Mouse (Mus musculus): ENCODE data around the gene Shbg. TPM values are rescaled to one million over a fixed set of nuclear protein-coding genes. Genes with fewer than 3 reads are reported as not detected.

Gene Shbg
- polyA plus RNA-seq, 1 experiment from 2014 or later, result not detected

DNA sequence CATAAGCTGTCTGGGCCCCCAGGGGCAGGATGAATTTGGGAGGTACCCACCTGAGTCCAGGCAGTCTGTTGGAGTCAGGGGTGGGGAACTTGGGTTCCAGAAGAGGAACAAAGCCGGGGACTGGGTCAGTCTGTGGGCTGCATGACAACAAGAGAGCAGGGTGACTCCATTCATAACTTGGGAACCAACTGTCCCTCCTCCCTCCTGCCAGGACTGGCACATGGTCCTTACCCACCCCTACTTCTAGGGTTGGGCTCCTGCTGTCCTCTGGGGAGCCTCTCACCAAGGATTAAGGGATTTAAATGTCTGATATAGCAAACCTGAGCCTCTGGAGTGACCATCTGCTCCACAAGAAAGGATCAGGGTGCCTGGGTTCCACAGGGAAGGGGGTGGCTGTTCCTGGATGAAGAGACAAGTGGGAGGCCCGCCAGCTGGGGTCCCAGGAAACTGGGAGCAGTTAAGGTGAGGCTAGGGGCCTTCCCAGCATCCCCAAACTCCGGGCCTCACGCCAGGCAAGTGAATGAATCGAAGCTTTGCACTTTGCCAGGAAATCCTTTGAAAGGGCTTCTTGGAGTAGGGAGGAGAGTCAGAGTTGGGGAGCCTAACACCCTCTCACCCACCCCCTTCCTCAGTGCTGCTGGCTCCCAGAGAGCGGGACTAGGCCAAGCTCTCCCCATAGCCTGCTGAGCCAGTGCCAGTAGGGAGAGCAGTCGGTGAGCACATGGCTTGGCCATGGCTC lies 25.6 kb downstream of the Shbg start:
- 0 out of 2 replicates have a peak overlapping the region, but pooled peaks have one; percentile 2 for H3K4me3 ChIP-seq
- no peak overlapping the region for H3K4me2 ChIP-seq (replicated peaks)
- WGBS, result 85% methylated on average over 7 of the region's 7 CpGs
- no peak for ATAC-seq (ENCODE audit: insufficient number of reproducible peaks, insufficient read depth, low FRiP score, low TSS enrichment)
- no peaks in the 10 kb centered on the region for H3K4me1 ChIP-seq
- no peaks in the 10 kb centered on the region for H3K9me3 ChIP-seq
- peaks cover 65% of the 10 kb centered on the region for H3K36me3 ChIP-seq
- no peaks in the 10 kb centered on the region for H3K27me3 ChIP-seq
- no peak overlapping the region for H3K9ac ChIP-seq
- H3K27ac ChIP-seq, result no peak overlapping the region

GRCm38 (mm10) chr11:69591424-69591823 lies 26.3 kb downstream of the Shbg start:
- WGBS, result 86% methylated on average over 3 of the region's 3 CpGs

GRCm38 (mm10) chr11:69590622-69591021 lies 27.1 kb downstream of the Shbg start:
- no peaks in the 10 kb centered on the region for H3K9me3 ChIP-seq
- WGBS, result 94% methylated on average over 8 of the region's 8 CpGs
- ATAC-seq (ENCODE audit: insufficient number of reproducible peaks, insufficient read depth, low FRiP score, low TSS enrichment), result no peak
- H3K4me3 ChIP-seq, result no peak overlapping the region
- no peaks in the 10 kb centered on the region for H3K4me1 ChIP-seq
- peaks cover 71% of the 10 kb centered on the region for H3K36me3 ChIP-seq
- no peak overlapping the region for H3K27ac ChIP-seq
- no peak overlapping the region for H3K4me2 ChIP-seq (replicated peaks)
- H3K9ac ChIP-seq, result no peak overlapping the region
- H3K27me3 ChIP-seq, result no peaks in the 10 kb centered on the region

More at GRCm38 (mm10) chr11:69591424-69591823, 26.3 kb downstream of the Shbg start:
- Histone ChIP-seq H3K9me3 (no peaks in the 10 kb centered on the region), H3K9ac (no peak overlapping the region), H3K4me3 (no peak overlapping the region), H3K27ac (no peak overlapping the region), H3K4me1 (no peaks in the 10 kb centered on the region), H3K4me2 (replicated peaks) (no peak overlapping the region), H3K36me3 (peaks cover 70% of the 10 kb centered on the region), H3K27me3 (no peaks in the 10 kb centered on the region)
- no peak for ATAC-seq (ENCODE audit: insufficient number of reproducible peaks, insufficient read depth, low FRiP score, low TSS enrichment)

DNA sequence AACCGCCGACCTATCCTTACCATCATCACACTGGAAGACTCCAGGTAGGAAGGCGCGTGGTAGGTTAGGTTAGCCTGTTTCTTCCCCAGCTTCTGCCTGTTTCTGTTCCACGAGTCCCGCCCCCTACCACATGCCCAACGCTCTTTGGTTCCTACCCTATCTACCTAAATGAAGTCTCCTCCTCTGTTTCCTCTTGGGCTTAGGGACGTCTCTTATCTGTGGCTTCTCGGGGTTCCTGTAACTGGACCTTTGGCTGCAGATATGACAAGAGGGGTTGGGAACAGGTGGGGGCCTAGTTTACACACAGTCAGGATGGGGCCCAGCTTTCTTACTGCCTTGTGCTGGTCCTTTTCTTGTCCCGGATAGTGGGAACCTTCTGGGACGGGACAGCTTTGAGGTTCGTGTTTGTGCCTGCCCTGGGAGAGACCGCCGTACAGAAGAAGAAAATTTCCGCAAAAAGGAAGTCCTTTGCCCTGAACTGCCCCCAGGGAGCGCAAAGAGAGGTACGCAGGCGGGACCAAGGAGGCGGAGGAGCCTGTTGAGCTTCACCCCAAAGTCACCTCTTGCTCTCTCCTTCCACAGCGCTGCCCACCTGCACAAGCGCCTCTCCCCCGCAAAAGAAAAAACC lies 28.4 kb downstream of the Shbg start:
- no peak for ATAC-seq (ENCODE audit: insufficient number of reproducible peaks, insufficient read depth, low FRiP score, low TSS enrichment)
- Histone ChIP-seq H3K4me3 (no peak overlapping the region), H3K4me2 (replicated peaks) (no peak overlapping the region), H3K27me3 (no peaks in the 10 kb centered on the region), H3K27ac (no peak overlapping the region), H3K4me1 (no peaks in the 10 kb centered on the region; the same call in 1 of the 2 replicates), H3K9me3 (no peaks in the 10 kb centered on the region), H3K36me3 (peaks cover 69% of the 10 kb centered on the region), H3K9ac (no peak overlapping the region)
- WGBS, result 90% methylated on average over 22 of the region's 22 CpGs

- no peak for ATAC-seq (ENCODE audit: insufficient number of reproducible peaks, insufficient read depth, low FRiP score, low TSS enrichment)
- no peak overlapping the region for H3K9ac ChIP-seq
- no peaks in the 10 kb centered on the region for H3K27me3 ChIP-seq
- H3K36me3 ChIP-seq, result peaks cover 47% of the 10 kb centered on the region
- H3K27ac ChIP-seq, result no peak overlapping the region
- peaks cover 7% of the 10 kb centered on the region for H3K4me1 ChIP-seq
- WGBS, result 83% methylated on average over 7 of the region's 7 CpGs
- no peaks in the 10 kb centered on the region for H3K9me3 ChIP-seq
- no peak overlapping the region for H3K4me2 ChIP-seq (replicated peaks)
- H3K4me3 ChIP-seq, result no peak overlapping the region
Measured at GRCm38 (mm10) chr11:69585718-69586325, 31.9 kb downstream of the Shbg start.

DNA sequence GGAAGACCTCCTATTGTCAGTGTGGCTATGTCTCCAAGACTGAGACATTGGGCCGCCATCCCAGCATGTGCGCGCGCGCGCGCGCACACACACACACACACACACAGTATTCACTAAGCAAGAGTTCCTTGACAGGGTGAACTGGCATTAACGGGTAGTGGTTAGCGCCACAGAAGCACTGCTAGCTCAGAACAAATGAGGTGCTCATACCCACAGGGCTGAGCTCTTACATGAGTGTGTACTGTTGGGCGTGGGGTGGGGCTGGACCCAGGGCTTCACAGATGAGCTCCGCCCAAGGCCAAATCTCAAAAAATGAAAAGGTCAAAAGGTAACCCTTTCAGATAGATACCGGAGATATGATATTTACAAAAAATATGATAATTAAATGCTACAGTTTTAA lies 32.8 kb downstream of the Shbg start:
- Histone ChIP-seq H3K27ac (no peak overlapping the region), H3K9me3 (no peaks in the 10 kb centered on the region), H3K36me3 (peaks cover 38% of the 10 kb centered on the region), H3K4me2 (replicated peaks) (no peak overlapping the region), H3K9ac (no peak overlapping the region), H3K4me3 (no peak overlapping the region), H3K4me1 (peaks cover 7% of the 10 kb centered on the region), H3K27me3 (no peaks in the 10 kb centered on the region)
- no peak for ATAC-seq (ENCODE audit: insufficient number of reproducible peaks, insufficient read depth, low FRiP score, low TSS enrichment)
- WGBS, result 98% methylated on average over 13 of the region's 13 CpGs

- Histone ChIP-seq H3K4me3 (no peak overlapping the region), H3K4me1 (peaks cover 7% of the 10 kb centered on the region), H3K36me3 (peaks cover 29% of the 10 kb centered on the region)
Measured at GRCm38 (mm10) chr11:69584008-69584407, 33.7 kb downstream of the Shbg start.

DNA sequence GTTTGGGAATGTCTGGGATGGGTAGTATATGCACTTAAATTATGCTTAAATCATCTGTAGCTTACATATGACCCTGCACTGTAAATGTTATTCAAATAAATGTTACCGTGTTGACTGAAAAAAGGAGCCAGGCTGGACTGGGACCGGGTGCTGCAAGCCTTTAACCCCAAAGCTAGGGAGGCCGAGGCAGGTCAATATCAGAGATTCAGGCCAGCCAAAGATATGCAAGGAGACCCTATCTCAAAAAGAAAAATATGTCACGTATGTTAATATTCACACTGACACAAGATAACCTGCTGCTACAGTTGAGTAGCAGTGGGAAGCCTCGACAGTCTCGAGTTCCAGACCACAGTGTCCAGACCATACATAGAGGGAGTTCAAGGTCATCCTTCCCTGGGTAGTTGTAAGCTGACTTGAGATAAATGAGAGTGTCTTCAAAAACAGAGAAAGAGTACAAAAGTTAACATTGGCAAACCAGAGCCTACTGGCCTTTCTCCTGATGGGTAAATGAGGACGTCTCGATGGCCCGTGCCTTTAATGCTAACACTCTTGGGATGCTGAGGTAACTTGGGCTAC lies 35.4 kb downstream of the Shbg start:
- Histone ChIP-seq H3K9ac (peak overlapping the region; percentile 45; the same call in 1 of the 2 replicates), H3K9me3 (no peaks in the 10 kb centered on the region), H3K4me3 (peak overlapping the region; percentile 72; the same call in 1 of the 2 replicates), H3K4me2 (replicated peaks) (peak overlapping the region; percentile 68), H3K36me3 (peaks cover 12% of the 10 kb centered on the region), H3K4me1 (peaks cover 19% of the 10 kb centered on the region), H3K27me3 (no peaks in the 10 kb centered on the region), H3K27ac (no peak overlapping the region; the same call in 1 of the 2 replicates)
- ATAC-seq (ENCODE audit: insufficient number of reproducible peaks, insufficient read depth, low FRiP score, low TSS enrichment), result no peak
- 66% methylated on average over 9 of the region's 9 CpGs for WGBS

More at GRCm38 (mm10) chr11:69584008-69584407, 33.7 kb downstream of the Shbg start:
- no peak overlapping the region for H3K27ac ChIP-seq
- no peak overlapping the region for H3K4me2 ChIP-seq (replicated peaks)
- no peak for ATAC-seq (ENCODE audit: insufficient number of reproducible peaks, insufficient read depth, low FRiP score, low TSS enrichment)
- no peaks in the 10 kb centered on the region for H3K27me3 ChIP-seq
- H3K9ac ChIP-seq, result no peak overlapping the region
- 81% methylated on average over 7 of the region's 7 CpGs for WGBS
- no peaks in the 10 kb centered on the region for H3K9me3 ChIP-seq

DNA sequence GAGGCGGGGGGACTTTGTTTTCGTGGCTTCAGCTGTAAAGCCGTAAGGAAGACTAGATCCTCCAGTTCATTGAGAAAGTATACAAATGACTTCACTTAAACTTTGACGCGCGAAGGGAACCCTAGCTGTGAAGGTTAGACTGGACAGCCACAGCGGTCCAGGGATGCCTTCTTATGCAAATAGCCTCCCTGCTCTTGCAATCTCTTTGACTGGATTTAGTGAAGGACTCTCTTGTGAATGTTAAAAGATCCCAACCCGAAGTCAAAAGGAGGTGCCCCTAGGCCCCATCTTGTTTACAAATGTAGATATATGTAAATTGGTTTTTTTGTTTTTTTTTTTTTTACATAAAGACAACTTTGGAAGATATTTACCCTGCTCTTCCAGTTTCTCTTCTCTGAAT lies 35.9 kb downstream of the Shbg start:
- H3K36me3 ChIP-seq, result peaks cover 11% of the 10 kb centered on the region
- H3K27me3 ChIP-seq, result no peaks in the 10 kb centered on the region
- H3K9ac ChIP-seq, result peak overlapping the region; percentile 71
- H3K4me2 ChIP-seq (replicated peaks), result peak overlapping the region; percentile 68
- no peak for ATAC-seq (ENCODE audit: insufficient number of reproducible peaks, insufficient read depth, low FRiP score, low TSS enrichment)
- peak overlapping the region; percentile 72 for H3K4me3 ChIP-seq
- peaks cover 24% of the 10 kb centered on the region for H3K4me1 ChIP-seq
- under 1% methylated on average over 8 of the region's 8 CpGs for WGBS
- H3K27ac ChIP-seq, result peak overlapping the region; percentile 95
- no peaks in the 10 kb centered on the region for H3K9me3 ChIP-seq

- peak overlapping the region; percentile 72 for H3K4me3 ChIP-seq
- H3K27ac ChIP-seq, result peak overlapping the region; percentile 95
- peak overlapping the region; percentile 71 for H3K9ac ChIP-seq
- H3K36me3 ChIP-seq, result peaks cover 7% of the 10 kb centered on the region; the same call in 1 of the 2 replicates
- H3K4me1 ChIP-seq, result peaks cover 27% of the 10 kb centered on the region
- H3K27me3 ChIP-seq, result no peaks in the 10 kb centered on the region
- no peaks in the 10 kb centered on the region for H3K9me3 ChIP-seq
- WGBS, result under 1% methylated on average over 36 of the region's 36 CpGs
- ATAC-seq (ENCODE audit: insufficient number of reproducible peaks, insufficient read depth, low FRiP score, low TSS enrichment), result peak; percentile 78
- H3K4me2 ChIP-seq (replicated peaks), result peak overlapping the region; percentile 68
Measured at GRCm38 (mm10) chr11:69581147-69581688, 36.5 kb downstream of the Shbg start.

DNA sequence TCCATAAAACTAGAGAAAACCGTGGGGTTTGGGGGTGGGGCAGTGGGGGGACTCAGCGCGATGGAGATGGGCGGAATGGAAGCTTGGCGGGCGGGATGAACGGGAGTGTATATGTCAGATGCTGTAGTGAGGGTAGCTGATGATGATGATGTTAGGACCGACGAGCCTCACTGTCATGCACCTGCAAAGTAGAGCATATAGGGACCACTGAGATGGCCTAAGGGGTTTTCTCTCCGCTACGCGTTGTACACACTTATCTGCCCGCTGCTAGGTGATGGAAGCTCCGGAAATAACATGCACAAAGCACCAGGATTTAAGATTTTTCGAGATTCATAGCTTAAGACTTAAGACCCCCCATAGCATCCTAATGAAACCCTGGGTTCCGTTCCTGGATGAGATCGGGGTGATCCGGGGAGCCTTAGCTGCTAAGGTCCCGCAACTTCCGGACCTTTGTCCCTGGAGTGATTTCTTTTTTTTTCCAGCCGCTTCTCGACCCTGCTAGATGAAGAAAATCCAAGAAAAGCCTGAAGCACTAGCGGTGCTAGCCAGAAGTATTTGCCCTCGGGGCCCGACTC lies 37.0 kb downstream of the Shbg start:
- H3K4me1 ChIP-seq, result peaks cover 30% of the 10 kb centered on the region
- WGBS, result under 1% methylated on average over 25 of the region's 25 CpGs

More for the DNA sequence above, 37.0 kb downstream of the Shbg start:
- Histone ChIP-seq H3K4me3 (peak overlapping the region; percentile 72), H3K9ac (peak overlapping the region; percentile 71), H3K36me3 (peaks cover 7% of the 10 kb centered on the region; the same call in 1 of the 2 replicates), H3K4me2 (replicated peaks) (peak overlapping the region; percentile 68), H3K27ac (peak overlapping the region; percentile 95), H3K9me3 (no peaks in the 10 kb centered on the region), H3K27me3 (no peaks in the 10 kb centered on the region)
- ATAC-seq (ENCODE audit: insufficient number of reproducible peaks, insufficient read depth, low FRiP score, low TSS enrichment), result peak; percentile 8; the same call in 1 of the 2 replicates

All from embryonic facial prominence, embryonic 12.5 days (tissue).